Mouse (Mus musculus) left cerebral cortex, adult 18-20 months (tissue): ENCODE measurements around the gene Tcf7l2. TPM values are rescaled to one million over a fixed set of nuclear protein-coding genes. Genes with fewer than 3 reads are reported as not detected.

Experiments
- DNase-seq, 2 experiments: peaks; one replicate each; pipeline ENCODE4 v3.0.0; 2021 to 2022; ENCODE audit warnings: low spot score in 2 of 2, mixed read lengths in 1 of 2
- total RNA-seq, 2 experiments: library from RNA; stranded (reverse); gene quantifications; 2 replicates each; pipeline ENCODE4 v1.2.3; 2021

The Tcf7l2 gene
- total RNA-seq, 2 experiments from 2014 or later, result 7.4 to 8.9 TPM

DNA sequence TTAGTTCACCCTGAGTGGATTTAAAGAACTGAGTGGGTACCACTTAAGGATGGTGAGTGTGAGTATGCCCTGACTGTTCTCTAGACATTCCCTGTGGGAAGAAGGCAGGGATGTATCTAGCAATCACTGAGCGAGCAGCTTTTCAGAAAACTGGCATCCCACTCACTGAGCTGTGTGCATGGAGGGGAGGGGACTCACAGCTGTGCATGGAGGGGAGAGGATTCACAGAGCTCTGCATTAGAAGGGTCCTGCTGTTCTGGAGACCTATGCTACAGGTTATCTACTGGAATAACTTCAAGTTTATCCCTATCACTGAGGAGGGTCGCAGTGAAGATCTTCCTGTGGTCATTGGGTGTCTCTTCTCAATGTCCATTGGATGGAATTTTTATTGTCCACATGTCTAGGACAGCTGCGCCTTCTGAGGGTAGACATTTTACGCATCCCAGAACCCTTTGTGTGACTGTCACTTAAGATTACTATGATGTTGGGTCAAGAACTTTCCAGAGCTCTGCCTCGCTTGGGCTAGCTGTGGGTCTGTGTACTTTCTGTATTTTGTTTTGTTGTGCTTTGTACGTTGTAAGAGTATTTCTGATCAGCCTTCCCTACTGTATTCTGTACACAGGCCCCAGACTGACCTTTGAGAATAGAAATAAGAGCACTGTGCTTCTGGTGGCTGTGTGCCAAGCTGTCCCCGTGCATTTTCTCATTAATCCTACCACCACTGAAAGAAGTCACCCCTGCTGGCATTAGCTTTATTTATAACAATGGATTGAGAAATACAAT is 192.5 kb downstream of the Tcf7l2 start:
- no peak for DNase-seq

DNA sequence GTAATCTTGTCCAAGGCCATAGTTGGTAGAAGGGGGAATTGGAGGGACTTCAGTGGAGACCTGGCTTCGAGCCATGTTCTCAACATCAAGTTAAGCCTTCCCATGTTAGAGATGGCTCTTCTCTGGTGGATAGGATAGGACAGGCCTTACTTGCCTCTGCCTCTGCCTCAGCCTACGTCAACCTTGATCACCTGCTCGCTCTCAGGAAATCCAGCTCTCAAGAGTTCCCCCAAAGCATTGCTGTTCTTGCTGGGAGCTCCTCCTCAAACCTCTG is 193.0 kb downstream of the Tcf7l2 start:
- DNase-seq, result no peak

DNA sequence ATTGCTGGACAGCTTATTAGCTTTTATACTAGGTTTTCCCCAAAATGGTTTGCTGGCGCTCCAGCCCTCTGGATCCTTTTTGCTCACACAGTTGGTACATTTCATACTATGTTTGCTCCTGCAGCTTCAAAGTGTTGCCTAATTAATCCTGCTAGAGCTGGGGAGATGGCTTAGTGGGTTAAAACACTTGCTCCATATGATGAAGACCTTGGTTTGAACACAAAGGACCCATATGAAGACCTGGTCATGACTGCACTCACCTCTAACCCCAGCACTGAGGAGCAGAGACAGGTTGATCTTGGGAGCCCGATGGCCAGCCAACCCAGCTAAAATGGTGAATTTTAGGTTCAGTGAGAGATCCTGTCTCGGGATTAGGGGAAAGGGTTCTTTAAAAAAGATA is 195.4 kb downstream of the Tcf7l2 start:
- DNase-seq, result no peak

DNA sequence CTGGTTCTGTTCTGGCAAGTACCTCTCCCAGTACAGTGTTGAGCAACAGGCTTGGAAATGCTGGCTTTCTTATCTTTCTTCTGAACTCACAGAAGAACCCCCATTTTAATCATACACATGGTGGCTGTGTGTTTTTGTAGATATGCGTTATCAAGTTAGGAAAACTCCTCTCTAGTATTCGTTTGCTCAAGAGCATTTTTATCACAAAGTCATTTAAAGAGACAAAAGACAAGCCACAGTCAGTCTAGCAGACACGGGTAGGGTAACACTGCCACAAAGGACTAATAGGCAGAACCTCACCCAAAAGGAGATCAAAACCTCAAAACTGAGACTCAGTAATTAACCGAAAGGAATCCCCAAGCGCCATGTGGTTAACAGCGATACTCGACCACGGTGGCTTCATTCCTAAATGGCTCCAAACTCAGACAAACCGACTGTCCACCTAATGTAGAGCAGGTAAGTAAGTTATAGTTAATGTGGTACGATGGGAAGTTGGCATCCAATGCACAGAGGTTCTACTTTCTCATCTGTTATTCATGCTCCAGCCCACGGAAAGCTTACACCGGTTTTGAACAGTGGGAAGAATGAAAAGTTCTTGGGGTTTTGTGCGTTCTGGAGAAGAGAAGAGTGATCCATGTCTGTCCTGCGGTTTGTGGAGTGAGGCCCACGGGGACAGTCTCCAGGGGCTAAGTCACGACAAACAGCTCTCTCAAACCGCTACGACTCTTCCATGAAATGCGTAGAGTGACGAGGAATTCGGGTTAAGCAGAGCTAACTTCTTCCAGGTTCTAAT is 196.8 kb downstream of the Tcf7l2 start:
- no peak for DNase-seq

DNA sequence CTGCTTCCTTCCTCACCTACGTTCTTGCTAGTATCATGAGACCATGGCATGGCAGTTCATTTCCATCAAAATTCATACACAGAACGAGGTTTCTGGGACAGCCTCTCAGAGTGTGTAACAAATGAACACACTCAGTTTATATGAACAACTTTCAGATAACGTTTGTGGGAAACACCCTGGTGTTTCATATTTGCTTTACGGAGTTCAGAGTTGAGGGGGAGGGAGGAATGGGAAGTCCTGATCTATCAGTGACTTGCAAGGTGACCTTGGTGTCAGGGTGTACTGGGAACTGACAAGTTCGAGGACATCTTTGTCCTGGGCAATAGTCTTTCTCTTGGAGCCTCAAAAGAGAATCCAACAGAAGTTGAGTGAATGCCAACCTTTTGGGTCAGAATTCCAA is 197.5 kb downstream of the Tcf7l2 start:
- DNase-seq, result no peak

DNA sequence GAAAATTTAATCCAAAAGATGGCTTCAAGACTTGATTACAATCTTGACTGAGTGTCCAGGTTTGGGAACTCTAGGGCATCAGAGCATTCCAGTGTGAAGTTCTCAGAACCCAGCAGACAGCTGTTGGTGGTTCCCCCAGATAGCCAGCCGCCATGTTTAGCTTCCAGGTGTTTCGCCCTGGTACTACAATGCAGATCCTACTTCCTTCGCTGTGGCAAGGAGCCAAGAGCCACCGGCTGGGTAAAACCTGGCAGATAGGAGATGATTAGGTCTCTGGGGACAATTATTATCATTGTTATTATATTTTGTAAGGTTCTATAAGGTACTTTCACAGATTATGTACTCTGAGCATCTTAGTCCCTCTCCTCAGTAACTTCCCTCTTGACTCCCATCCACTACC is 198.1 kb downstream of the Tcf7l2 start:
- no peak for DNase-seq

DNA sequence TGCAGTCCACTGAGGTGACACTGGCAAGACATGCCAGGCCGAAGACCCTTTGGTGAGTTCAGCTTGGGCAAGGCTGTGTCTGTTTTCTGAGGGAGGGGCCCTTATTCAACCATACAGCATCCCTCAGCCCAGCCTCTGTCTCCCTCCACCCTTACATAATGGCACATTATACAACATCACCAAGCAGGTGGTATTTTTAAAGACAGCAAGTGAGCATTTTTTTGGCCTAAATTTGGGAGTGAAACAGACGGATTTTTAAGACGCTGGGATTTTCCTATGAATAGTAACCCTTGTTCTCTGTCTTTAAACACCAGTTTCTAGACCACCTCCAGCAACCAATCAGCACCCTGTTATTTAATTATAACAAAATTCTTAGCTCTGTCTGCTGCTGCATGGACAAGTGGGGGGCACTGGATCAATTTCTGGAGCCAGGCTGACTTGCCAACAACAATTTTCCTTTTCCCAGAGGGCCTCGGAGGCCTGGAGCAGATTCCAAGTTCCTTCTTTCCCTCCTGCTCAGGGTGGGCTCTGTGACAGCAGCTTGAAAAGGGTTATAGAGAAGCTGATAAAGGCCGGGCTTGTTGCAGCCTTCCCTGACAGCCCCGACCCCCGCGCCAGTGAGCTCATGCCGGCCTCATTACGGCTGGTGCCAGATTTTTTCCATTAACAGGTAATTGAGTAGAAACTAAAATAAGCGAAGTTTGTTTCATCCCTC is 199.1 kb downstream of the Tcf7l2 start:
- peak; percentile 25 to 41 for DNase-seq

DNA sequence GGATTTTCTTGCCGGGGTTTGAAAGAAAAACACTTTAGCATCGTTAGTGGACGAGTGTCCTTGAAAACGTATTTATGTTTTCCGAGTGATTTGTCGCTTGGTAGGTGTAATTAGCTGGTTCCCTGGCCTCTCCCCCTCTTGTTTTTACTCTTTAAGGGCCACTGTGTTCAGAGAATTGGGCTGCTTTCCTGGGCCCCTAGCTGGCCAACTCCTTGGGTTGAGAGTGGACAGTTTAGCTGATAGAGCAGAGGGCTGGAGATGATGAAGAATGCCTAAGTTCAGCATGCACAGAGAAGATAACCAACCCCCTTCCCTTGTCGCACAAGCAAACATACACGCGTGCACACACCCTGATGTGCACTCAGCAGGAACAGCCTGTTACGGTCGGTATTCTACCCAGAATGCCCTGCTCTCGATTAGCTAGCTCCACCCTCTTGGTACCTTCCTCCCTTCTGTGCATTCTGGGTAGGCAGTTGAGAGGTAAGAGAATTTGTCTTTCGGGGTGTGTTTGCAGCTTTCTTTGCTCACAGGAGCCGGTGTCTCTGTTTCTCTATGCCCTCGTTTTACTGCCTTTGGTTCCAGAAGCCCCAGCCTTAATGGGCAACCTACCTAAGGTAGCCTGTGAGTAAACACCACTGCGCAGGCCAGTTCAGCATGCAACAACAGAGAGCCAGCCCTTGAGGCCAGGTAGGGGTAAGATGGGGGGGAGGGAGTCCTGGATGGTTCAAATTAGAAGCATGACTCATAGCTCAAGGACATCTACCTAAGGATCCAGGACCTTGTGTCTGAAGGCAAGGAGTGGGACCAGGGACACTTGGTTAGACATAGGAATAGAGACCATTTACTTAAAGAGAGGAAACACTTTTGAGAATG is 199.9 kb downstream of the Tcf7l2 start:
- peak in 1 of 2 experiments; percentile 10 for DNase-seq

DNA sequence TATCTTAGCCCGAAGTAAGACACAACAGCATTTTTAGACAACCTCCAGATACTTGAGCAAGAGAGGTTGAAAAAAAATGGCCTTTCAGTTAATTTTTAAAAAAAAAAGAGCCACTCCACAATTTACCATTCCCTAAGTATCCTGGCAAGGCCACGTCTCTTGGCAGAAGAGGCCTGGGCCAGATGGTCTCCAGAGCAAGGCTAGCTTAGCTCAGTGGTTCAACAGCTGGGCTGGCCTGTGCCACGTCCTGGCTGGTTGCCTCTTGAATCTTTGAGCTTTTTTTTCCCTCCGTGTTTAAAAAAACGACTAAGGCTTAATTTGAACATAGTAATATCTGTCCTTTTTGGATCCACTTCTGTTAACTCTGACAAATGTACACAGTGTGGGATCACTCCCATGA is 209.8 kb downstream of the Tcf7l2 start:
- no peak for DNase-seq

DNA sequence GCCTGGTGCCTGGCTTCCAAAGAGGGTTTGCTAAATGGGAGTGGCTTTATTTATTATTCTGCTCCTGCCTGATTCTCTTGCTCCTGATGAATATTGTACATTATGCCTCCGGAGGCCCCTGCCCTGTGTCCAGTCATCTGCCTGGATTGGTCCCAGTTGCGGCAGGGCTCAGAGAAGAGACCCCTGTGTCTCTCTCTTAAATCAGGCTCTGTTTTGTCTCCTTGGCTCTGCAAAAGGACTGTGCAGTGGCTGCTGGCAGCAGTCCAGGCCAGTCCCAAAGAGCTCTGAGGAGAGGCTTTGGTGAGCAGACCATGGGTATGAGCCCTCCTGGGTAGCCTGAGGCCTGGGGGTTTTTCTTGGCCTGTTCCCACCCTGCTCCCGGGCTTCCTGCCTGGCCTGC is 211.6 kb downstream of the Tcf7l2 start:
- peak; percentile 15 to 20 for DNase-seq

DNA sequence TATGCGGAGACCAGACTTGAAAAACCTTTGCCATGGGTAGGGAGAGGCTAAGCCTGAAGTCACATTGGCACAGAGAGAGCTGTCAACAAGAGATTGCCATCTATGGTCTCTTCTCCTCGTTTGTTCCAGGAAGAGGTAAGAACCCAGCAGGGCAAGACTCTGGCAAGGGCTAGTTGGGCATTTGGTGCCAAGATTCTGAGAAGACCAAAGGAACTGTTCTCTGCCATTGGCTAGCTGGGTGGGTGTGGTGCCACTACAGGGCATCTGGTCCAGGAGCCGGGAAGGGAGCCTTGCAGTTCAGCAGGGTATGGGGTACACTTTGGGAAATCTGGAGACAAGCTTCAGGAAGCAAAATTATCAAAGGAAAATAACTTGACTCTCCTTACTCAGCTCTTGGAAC is 213.5 kb downstream of the Tcf7l2 start:
- DNase-seq, result no peak

DNA sequence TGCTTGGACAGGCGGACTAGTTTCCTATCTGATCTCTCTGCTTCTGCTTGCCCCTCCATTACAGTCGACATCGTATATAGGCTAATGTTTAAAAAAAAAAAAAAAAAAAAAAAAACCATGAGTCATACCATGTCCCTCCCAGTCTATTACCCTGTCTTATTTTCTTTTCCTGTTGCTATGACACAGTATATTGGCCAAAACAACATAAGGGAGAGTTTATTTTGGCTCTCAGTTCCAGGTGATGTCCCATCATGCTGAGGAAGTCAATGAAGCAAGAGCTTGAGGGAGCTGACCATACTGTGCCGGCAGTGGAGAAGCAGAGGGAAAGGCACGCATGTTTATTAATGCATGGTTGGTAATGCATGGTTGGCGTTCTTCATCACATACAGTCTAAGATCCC is 215.1 kb downstream of the Tcf7l2 start:
- no peak for DNase-seq

DNA sequence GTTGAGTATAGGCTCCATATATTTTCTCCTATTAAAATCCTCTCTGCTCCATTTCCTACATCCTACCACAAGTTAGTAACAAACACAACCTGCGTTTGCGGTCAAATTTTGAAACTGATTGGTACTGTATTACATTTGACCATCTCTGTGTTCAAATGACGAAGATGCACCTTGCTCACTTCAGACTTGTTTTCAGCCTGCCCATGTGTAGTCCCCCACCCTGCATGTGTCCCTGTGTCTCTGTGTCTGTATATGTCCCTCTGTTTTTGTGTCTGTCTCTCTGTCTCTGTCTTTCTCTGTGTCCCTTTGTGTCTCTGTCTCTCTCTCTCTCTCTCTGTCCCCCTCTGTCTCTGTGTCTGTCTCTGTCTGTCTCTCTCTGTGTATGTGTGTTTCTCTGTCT is 222.8 kb downstream of the Tcf7l2 start:
- no peak for DNase-seq

DNA sequence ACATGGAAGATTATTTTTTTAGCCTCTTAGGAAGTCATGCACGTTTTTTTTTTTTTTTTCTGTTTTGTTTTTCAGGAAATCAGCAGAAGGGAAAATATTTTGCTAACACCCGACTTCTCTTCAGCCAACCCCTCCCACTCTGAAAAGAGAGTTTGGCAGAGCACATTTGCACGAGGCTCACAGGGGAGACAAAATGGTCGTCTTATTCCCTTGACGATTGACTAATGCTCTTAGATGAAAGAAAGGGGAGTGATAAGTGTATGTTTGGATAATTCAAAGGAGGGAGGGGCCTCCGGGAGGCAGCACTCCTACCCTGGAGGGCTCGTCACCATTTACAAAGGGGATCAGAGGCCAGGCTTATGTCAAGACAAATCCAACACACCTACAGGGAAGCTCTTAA is 224.4 kb downstream of the Tcf7l2 start:
- DNase-seq, result no peak

DNA sequence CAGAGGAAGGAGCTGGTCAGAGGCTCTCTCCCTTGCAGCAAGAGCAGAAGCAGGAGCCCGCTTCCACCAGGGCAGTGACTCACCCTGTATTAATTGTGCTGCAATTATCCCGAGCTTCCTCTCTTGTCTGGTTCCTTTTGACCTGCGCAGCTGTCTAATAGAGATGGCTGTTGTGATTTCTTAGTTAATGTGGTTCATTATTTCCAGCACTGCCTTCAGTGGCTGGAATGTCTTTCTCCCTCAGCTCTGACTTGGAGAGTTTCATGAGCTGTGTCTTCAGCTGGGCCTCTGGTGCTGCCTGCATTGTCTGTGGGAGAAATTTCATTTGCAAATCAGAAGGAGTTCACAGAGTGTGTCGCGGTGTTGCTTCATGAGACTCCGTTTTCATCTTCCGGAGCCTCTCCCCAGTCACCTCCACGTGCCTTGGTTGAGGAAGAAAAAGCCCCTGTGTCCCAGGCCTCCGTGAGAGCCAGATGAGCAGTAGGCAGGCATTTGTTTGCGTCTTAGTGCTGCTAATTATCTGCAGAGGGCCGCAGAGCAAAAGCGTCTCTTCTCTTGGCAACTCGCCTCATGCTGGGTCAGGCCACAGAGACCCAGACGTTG is 228.4 kb downstream of the Tcf7l2 start:
- no peak for DNase-seq

DNA sequence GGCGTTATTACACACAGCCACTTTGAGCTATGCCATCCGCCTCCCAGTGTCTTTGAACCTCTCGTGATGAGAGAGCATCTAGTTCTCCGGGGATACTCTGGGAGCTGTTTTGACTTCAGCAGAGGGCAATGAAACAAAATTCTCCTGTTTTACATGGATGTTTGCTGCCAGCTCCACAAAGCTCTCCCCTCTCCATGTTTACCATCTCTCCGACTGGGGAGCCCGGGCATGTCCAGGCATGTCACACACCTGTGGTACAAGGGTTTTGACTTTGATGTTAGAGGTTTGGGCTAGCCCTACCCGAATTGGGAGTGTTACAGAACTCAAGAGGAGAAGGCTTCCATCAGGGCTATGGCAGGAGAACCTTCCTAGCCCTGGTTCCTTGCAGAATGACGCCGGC is 234.5 kb downstream of the Tcf7l2 start:
- no peak for DNase-seq
